Mouse (Mus musculus) spleen, adult 2 months (tissue): ENCODE data around the gene Tia1. TPM values are rescaled to one million over a fixed set of nuclear protein-coding genes. Genes with fewer than 3 reads are reported as not detected.

ENCODE experiments used
- DNase-seq, 2 experiments: peaks; one replicate each; pipeline versions ENCODE4 v3.0.0 to v3.0.0-alpha.2; 2012 to 2021; ENCODE audit warnings: low spot score in 2 of 2, low read depth in 1 of 2
- H3K27ac ChIP-seq: fragments of 200-500 bp; 2 replicates; pipeline ENCODE4 v1.5.1; 2012; ENCODE audit warnings: low read length, inconsistent platforms; ENCODE audit not compliant: insufficient read depth
- H3K27me3 ChIP-seq: fragments of 200-500 bp; 2 replicates; pipeline ENCODE4 v1.6.1; 2012; ENCODE audit warnings: mild to moderate bottlenecking, moderate library complexity, low read length, inconsistent platforms; ENCODE audit not compliant: control insufficient read depth, insufficient read depth
- H3K36me3 ChIP-seq: fragments of 200-500 bp; 2 replicates; pipeline ENCODE4 v1.6.1; 2012; ENCODE audit warnings: mild to moderate bottlenecking, low read length, inconsistent platforms; ENCODE audit not compliant: control insufficient read depth, insufficient read depth
- H3K4me1 ChIP-seq: fragments of 200-500 bp; 2 replicates; pipeline ENCODE4 v1.6.1; 2011; ENCODE audit warnings: inconsistent platforms; ENCODE audit not compliant: control insufficient read depth, insufficient read depth, insufficient read length
- H3K4me3 ChIP-seq: fragments of 200-500 bp; 2 replicates; pipeline ENCODE4 v1.5.1; 2011; ENCODE audit warnings: mild to moderate bottlenecking, inconsistent platforms; ENCODE audit not compliant: insufficient read depth, insufficient read length; ENCODE audit errors: extremely low read depth
- CTCF ChIP-seq: fragments of 200-500 bp; IDR thresholded peaks from 2 replicates; pipeline ENCODE4 v1.5.1; 2011; ENCODE audit warnings: mild to moderate bottlenecking, inconsistent platforms; ENCODE audit not compliant: insufficient read depth, insufficient read length, insufficient replicate concordance; ENCODE audit errors: extremely low read depth
- POLR2A ChIP-seq: fragments of 200-500 bp; IDR thresholded peaks from 2 replicates; pipeline ENCODE4 v1.6.1; 2011; ENCODE audit warnings: low read depth, low read length, inconsistent platforms
- WGBS: fragments of 180-500 bp; shearing (Covaris S2); methylation state at CpG from one replicate; pipeline ENCODE4 v1.1.7; 2018; 5-methylcytosine and 5-hydroxymethylcytosine counted together
- polyA plus RNA-seq: library from polyadenylated mRNA; depleted of rRNA; stranded (reverse); fragments of >200 nt; gene quantifications from 2 replicates; pipeline ENCODE4 v1.2.3, GENCODE M21; 2012

Gene Tia1
- polyA plus RNA-seq, 1 experiment = 15.4 TPM

- Histone ChIP-seq H3K27me3 (no peaks in the 10 kb centered on the region), H3K4me3 (peak overlapping the region; percentile 73), H3K4me1 (peaks cover 9% of the 10 kb centered on the region), H3K27ac (peak overlapping the region; percentile 87), H3K36me3 (peaks cover 4% of the 10 kb centered on the region)
- TF ChIP-seq CTCF (peak; percentile 96), POLR2A (peak; percentile 86)
- peak; percentile 98 to 99 for DNase-seq
- under 1% methylated on average over 56 of the region's 56 CpGs for WGBS
Measured at GRCm38 (mm10) chr6:86472100-86472955, 68.3 kb downstream of the Tia1 start.

DNA sequence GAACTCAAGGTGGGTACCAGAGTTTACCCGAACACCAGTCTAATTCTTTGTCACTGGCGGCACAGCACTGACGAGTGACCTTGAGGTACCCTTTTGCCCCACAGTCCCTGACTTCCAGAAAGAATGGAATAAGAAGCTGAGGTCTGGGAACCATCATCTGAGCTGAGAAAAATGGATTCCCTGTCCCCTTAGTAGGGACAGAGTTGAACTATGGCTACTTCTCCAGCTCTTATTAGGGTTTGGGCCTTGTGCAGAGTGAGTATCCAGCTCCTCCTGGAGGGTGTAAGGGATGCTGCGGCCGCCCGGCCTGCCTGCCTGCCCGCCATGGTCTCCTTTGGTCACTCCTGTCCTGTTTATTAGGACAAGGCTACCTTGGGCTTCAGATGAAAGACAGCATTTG is 69.1 kb downstream of the Tia1 start:
- H3K4me1 ChIP-seq = peaks cover 9% of the 10 kb centered on the region
- 83% methylated on average over 7 of the region's 7 CpGs for WGBS
- no peak for DNase-seq

DNA sequence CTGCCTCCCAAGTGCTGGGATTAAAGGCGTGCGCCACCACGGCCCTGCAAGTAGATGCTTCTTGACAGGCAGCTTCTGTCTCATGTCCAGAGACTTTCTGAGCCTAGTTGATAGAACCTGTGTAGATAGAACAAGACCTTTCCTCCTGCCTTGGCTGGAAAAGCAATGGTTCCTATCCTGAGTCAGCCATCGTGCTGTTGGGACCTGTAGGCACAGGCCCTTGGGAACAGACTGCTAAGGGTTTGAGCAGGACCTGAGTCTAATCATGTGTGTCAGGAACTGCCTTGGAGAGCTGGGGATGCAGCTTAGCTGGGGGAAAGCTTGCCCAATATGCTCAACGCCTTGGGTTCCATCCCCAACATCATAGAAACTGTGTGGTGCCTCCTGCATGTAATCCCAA is 70.1 kb downstream of the Tia1 start:
- no peak for DNase-seq
- Histone ChIP-seq H3K4me3 (no peak overlapping the region), H3K4me1 (peaks cover 11% of the 10 kb centered on the region), H3K36me3 (peaks cover 4% of the 10 kb centered on the region), H3K27me3 (no peaks in the 10 kb centered on the region), H3K27ac (no peak overlapping the region)
- WGBS = 92% methylated on average over 5 of the region's 5 CpGs
- TF ChIP-seq CTCF (no peak), POLR2A (no peak)

More for the DNA sequence above, 69.1 kb downstream of the Tia1 start:
- peak overlapping the region; percentile 85 for H3K27ac ChIP-seq
- peak overlapping the region; percentile 73; the same call in 1 of the 2 replicates for H3K4me3 ChIP-seq
- no peak for TF ChIP-seq POLR2A
- no peak for TF ChIP-seq CTCF
- H3K27me3 ChIP-seq = no peaks in the 10 kb centered on the region
- H3K36me3 ChIP-seq = peaks cover 4% of the 10 kb centered on the region

GRCm38 (mm10) chr6:86474646-86475181 is 70.7 kb downstream of the Tia1 start:
- H3K27me3 ChIP-seq = no peaks in the 10 kb centered on the region
- H3K36me3 ChIP-seq = peaks cover 4% of the 10 kb centered on the region
- no peak overlapping the region for H3K4me3 ChIP-seq
- TF ChIP-seq CTCF (no peak), POLR2A (no peak)
- no peak for DNase-seq
- no peak overlapping the region for H3K27ac ChIP-seq
- H3K4me1 ChIP-seq = peaks cover 11% of the 10 kb centered on the region

DNA sequence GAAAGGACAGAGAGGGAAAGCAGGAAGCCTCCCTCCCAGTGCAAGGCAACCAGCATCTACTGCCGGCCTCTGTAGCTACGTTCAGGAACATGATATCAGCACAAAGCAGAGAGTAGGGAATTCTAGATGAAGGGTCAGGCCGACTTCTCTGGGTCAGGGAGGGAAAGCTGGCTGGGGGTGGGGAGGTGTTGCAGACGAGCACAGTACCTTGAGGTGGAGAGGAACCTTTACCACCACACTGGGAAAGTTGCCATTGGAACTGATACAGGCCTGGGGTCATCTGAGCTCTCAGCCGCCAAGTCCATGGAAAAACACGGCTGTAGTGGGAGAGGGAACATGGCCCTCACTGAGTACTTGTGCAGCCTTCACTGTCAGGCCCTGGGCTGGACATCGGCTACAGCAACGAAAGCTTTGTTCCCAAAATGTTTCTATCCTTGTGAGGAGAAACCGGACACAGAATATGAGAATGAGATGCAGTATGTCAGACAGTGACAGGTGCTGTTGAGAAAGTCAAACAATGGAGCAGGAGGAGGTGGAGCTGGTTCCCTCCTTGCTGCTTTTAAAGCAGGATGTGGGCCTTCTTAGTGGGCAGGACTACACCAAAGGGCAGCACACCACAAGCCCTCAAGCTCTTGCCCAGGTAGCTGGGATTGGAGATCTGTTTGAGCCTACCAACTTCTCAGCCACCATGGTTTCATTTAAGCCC is 71.6 kb downstream of the Tia1 start:
- Histone ChIP-seq H3K4me1 (peaks cover 11% of the 10 kb centered on the region), H3K36me3 (no peaks in the 10 kb centered on the region), H3K4me3 (no peak overlapping the region), H3K27me3 (no peaks in the 10 kb centered on the region), H3K27ac (no peak overlapping the region)
- 82% methylated on average over 9 of the region's 9 CpGs for WGBS
- no peak for TF ChIP-seq POLR2A
- TF ChIP-seq CTCF = no peak
- DNase-seq = no peak

GRCm38 (mm10) chr6:86476931-86477330 is 72.9 kb downstream of the Tia1 start:
- Histone ChIP-seq H3K36me3 (no peaks in the 10 kb centered on the region), H3K4me3 (no peak overlapping the region), H3K27ac (no peak overlapping the region), H3K27me3 (no peaks in the 10 kb centered on the region), H3K4me1 (peaks cover 9% of the 10 kb centered on the region)
- WGBS = 76% methylated on average over 5 of the region's 5 CpGs
- TF ChIP-seq CTCF (no peak), POLR2A (no peak)
- DNase-seq = no peak

- Histone ChIP-seq H3K36me3 (no peaks in the 10 kb centered on the region), H3K4me1 (peaks cover 2% of the 10 kb centered on the region; the same call in 1 of the 2 replicates), H3K4me3 (no peak overlapping the region), H3K27me3 (no peaks in the 10 kb centered on the region), H3K27ac (no peak overlapping the region)
- TF ChIP-seq POLR2A (no peak), CTCF (no peak)
- DNase-seq = no peak
- 62% methylated on average over 3 of the region's 3 CpGs for WGBS
Measured at GRCm38 (mm10) chr6:86479311-86479710, 75.3 kb downstream of the Tia1 start.
